Mouse (Mus musculus) spleen, adult 2 months (tissue): ENCODE measurements around the gene Bend4.

Experiments used
- CTCF ChIP-seq: fragments of 200-500 bp; IDR thresholded peaks from 2 replicates; pipeline ENCODE4 v1.5.1; 2011; ENCODE audit warnings: mild to moderate bottlenecking, inconsistent platforms; ENCODE audit not compliant: insufficient read depth, insufficient read length, insufficient replicate concordance; ENCODE audit errors: extremely low read depth
- POLR2A ChIP-seq: fragments of 200-500 bp; IDR thresholded peaks from 2 replicates; pipeline ENCODE4 v1.6.1; 2011; ENCODE audit warnings: low read depth, low read length, inconsistent platforms

GRCm38 (mm10) chr5:67393951-67394350 is 34.2 kb downstream of the Bend4 start:
- TF ChIP-seq POLR2A (no peak), CTCF (no peak)
